ENCODE assay signal across 25 mouse cellular contexts in the genomic region with DNA sequence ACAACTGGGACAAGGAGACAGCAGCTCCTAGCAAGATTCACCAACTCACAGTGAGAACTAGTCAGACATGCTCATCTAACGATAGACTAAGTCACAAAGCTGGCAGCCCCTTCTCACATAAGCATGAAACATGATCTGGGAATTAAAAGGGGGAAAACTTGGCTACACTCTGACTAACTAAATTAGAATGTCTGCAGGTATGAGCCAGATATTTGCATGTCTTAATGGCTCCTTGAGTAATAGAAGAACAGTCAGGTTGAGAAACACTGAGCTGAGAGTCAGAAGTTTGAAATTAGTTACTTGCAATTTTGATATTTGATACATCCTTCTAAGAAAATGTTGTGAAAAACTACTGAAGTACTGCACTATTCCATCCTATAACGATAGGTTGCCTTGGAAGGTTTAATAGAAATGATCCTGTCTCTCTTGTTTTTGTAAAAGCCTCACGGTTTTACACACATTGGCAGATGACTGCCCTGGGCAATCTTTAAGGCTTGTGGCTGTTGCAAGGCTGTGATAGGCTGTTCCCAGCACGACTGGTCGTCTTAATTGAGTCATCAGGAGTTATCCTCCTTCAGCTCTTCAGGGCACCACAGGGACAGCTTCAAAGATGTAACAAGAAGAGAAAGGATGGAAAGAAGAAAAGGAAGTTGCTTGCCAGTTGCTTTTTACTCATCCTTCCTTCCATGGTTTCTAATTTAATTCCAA. TPM values are rescaled to one million over a fixed set of nuclear protein-coding genes. Genes with fewer than 3 reads are reported as not detected.
"Had no signal": no experiment of that assay in that cellular context is flagged by ENCODE, and none has a peak within 500 bp of the region (broad histone marks: within the 10 kb centered on the region; RNA-seq: fewer than 3 reads in every experiment).

No protein-coding gene starts in this region.

- H3K27ac ChIP-seq: liver, embryonic 13.5 days; liver, embryonic 15.5 days; lung, embryonic 15.5 days; macrophage; midbrain, embryonic 12.5 days; midbrain, embryonic 15.5 days; neural tube, embryonic 13.5 days; neural tube, embryonic 15.5 days had no signal

- ATAC-seq: liver, postnatal 0 days; lung, postnatal 0 days; midbrain, embryonic 15.5 days had no signal

- H3K4me1 ChIP-seq: midbrain, embryonic 12.5 days; midbrain, embryonic 15.5 days had no signal

- H3K9me3 ChIP-seq: liver, embryonic 13.5 days; liver, embryonic 15.5 days; lung, embryonic 15.5 days; midbrain, embryonic 12.5 days; midbrain, embryonic 15.5 days; neural tube, embryonic 13.5 days; neural tube, embryonic 15.5 days had no signal

- H3K9ac ChIP-seq: liver, embryonic 13.5 days; liver, embryonic 15.5 days; liver, postnatal 0 days; lung, embryonic 15.5 days; midbrain, embryonic 12.5 days; midbrain, embryonic 15.5 days; neural tube, embryonic 13.5 days; neural tube, embryonic 15.5 days had no signal

- DNase-seq: liver, embryonic 13.5 days; liver, postnatal 0 days; lung, adult 2 months; lung, postnatal 14 days; lung, postnatal 36 days; retina, postnatal 1 day; right cerebral cortex, adult 18-20 months; right cerebral cortex, postnatal 25 days; right cerebral cortex, postnatal 4 days; spleen, adult 18-20 months; thymus, adult 2 months; thymus, postnatal 25 days; thymus, postnatal 4 days had no signal

- H3K27me3 ChIP-seq: neural tube, embryonic 15.5 days had no signal

- H3K36me3 ChIP-seq: liver, embryonic 13.5 days; liver, embryonic 15.5 days; lung, embryonic 15.5 days; midbrain, embryonic 12.5 days; midbrain, embryonic 15.5 days; neural tube, embryonic 13.5 days; neural tube, embryonic 15.5 days had no signal

- H3K4me3 ChIP-seq: liver, embryonic 13.5 days; liver, embryonic 15.5 days; lung, embryonic 15.5 days; midbrain, embryonic 12.5 days; midbrain, embryonic 15.5 days; myocyte; neural tube, embryonic 13.5 days; neural tube, embryonic 15.5 days had no signal

- H3K4me2 ChIP-seq: liver, embryonic 13.5 days; liver, embryonic 15.5 days; lung, embryonic 15.5 days; midbrain, embryonic 12.5 days; midbrain, embryonic 15.5 days; neural tube, embryonic 13.5 days; neural tube, embryonic 15.5 days had no signal

RNA-seq across cellular contexts. Expression of a gene that starts 54.8 kb away (rescaled TPM):
- total RNA-seq: megakaryocyte, adult 5-6 weeks had no signal
- polyA plus RNA-seq: liver, embryonic 15.5 days; liver, postnatal 0 days; macrophage; myocyte; small intestine, adult 2 months; urinary bladder, adult 2 months had no signal
